Mouse (Mus musculus): Measurements from ENCODE around the gene Sirt6. TPM values are rescaled to one million over a fixed set of nuclear protein-coding genes. Genes with fewer than 3 reads are reported as not detected.

Gene Sirt6
- total and polyA plus RNA-seq, 3 experiments: 10.5 to 38.2 TPM; not detected in 1

- TF ChIP-seq MXI1 (IDR thresholded peaks at IDR 0.05; ENCODE audit: low read depth, low read length) (peak; percentile 95), GATA1 (IDR thresholded peaks at IDR 0.05; ENCODE audit: low read depth, low read length) (0 out of 2 replicates have a peak, but pooled peaks have one; percentile 2), TCF12 (IDR thresholded peaks at IDR 0.05; ENCODE audit: low read depth, low read length) (peak; percentile 38; the same call in 1 of the 2 replicates), KAT2A (conservative IDR thresholded peaks at IDR 0.05; ENCODE audit: low read depth, low read length) (no peak), ZKSCAN1 (IDR thresholded peaks at IDR 0.05; ENCODE audit: low read depth, low read length) (no peak), UBTF (IDR thresholded peaks at IDR 0.05; ENCODE audit: borderline replicate concordance, insufficient read depth, low read depth, low read length) (no peak), BHLHE40 (IDR thresholded peaks at IDR 0.05; ENCODE audit: borderline replicate concordance, low read depth, low read length) (peak; percentile 100)
Observed at GRCm38 (mm10) chr10:81600738-81601203, 26.8 kb downstream of the Sirt6 start, which contains the start of gene Tle6 (continued).

GRCm38 (mm10) chr10:81600096-81600495 lies 27.5 kb downstream of the Sirt6 start:
- Histone ChIP-seq H3K79me2 (ENCODE audit: control insufficient read depth, insufficient read depth, low read length, poor library complexity) (no peaks in the 10 kb centered on the region; the same call in 1 of the 2 replicates), H3K4me3 (ENCODE audit: control insufficient read depth in 1 of 2, insufficient read depth in 1 of 2, low read depth in 2 of 2, low read length in 2 of 2) (peak overlapping the region; percentile 72 to 74), H3K36me3 (ENCODE audit: control insufficient read depth in 1 of 2, insufficient read depth in 2 of 2, low read length in 2 of 2) (peaks cover 0 to 13% of the 10 kb centered on the region in 2 experiments; a peak in 2 of 4 replicates), H3K9ac (ENCODE audit: control insufficient read depth, low read depth, low read length, poor library complexity, severe bottlenecking) (peak overlapping the region; percentile 71), H3K4me1 (ENCODE audit: control insufficient read depth in 1 of 2, insufficient read depth in 2 of 2, low read length in 2 of 2) (peaks cover 10 to 21% of the 10 kb centered on the region in 2 experiments), H3K27me3 (ENCODE audit: control insufficient read depth in 1 of 2, insufficient read depth in 2 of 2, low read length in 2 of 2) (no peaks in the 10 kb centered on the region), H3K27ac (ENCODE audit: control insufficient read depth, low read depth, low read length) (peak overlapping the region; percentile 47), H3K9me3 (replicated peaks; ENCODE audit: insufficient read depth, low read length) (no peaks in the 10 kb centered on the region)
- TF ChIP-seq RAD21 (IDR thresholded peaks at IDR 0.05; ENCODE audit: low read depth, low read length): no peak
- no peak for TF ChIP-seq MYC (IDR thresholded peaks at IDR 0.05; ENCODE audit: low read depth, low read length)
- TF ChIP-seq POLR2A (IDR thresholded peaks at IDR 0.05; ENCODE audit: control insufficient read depth in 1 of 2, insufficient read depth in 1 of 2, low read depth in 1 of 2, low read length in 2 of 2, poor library complexity in 1 of 2): no peak
- no peak for TF ChIP-seq NRF1 (IDR thresholded peaks at IDR 0.05; ENCODE audit: insufficient read depth, low read depth, low read length, poor library complexity, severe bottlenecking)
- TF ChIP-seq BHLHE40 (IDR thresholded peaks at IDR 0.05; ENCODE audit: borderline replicate concordance, low read depth, low read length): no peak
- no peak for TF ChIP-seq NELFE (IDR thresholded peaks at IDR 0.05; ENCODE audit: low read depth, low read length)
- TF ChIP-seq USF1 (IDR thresholded peaks at IDR 0.05; ENCODE audit: low read depth, low read length): no peak
- no peak for TF ChIP-seq CHD1 (IDR thresholded peaks at IDR 0.05; ENCODE audit: low read depth, low read length)
- TF ChIP-seq MEF2A (IDR thresholded peaks at IDR 0.05; ENCODE audit: extremely low read depth, insufficient replicate concordance, low read depth, low read length, poor library complexity, severe bottlenecking): no peak
- TF ChIP-seq ETS1 (IDR thresholded peaks at IDR 0.05; ENCODE audit: low read depth, low read length): no peak
- no peak for TF ChIP-seq UBTF (IDR thresholded peaks at IDR 0.05; ENCODE audit: borderline replicate concordance, insufficient read depth, low read depth, low read length)
- TF ChIP-seq MAFK (IDR thresholded peaks at IDR 0.05; ENCODE audit: borderline replicate concordance, low read depth, low read length): no peak
- no peak for TF ChIP-seq MAZ (IDR thresholded peaks at IDR 0.05; ENCODE audit: low read depth, low read length)
- no peak for TF ChIP-seq POLR2AphosphoS2 (IDR thresholded peaks at IDR 0.05; ENCODE audit: low read length)
- TF ChIP-seq CTCF (IDR thresholded peaks at IDR 0.05 in 2 of 3, conservative IDR thresholded peaks at IDR 0.05 in 1 of 3; ENCODE audit: control insufficient read depth in 1 of 3, insufficient read depth in 1 of 3, low read depth in 2 of 3, low read length in 3 of 3, poor library complexity in 1 of 3, severe bottlenecking in 1 of 3): no peak
- no peak for TF ChIP-seq JUND (IDR thresholded peaks at IDR 0.05; ENCODE audit: low read depth, low read length)
- TF ChIP-seq SIN3A (IDR thresholded peaks at IDR 0.05; ENCODE audit: low read length): no peak
- TF ChIP-seq EP300 (IDR thresholded peaks at IDR 0.05; ENCODE audit: low read depth in 1 of 2, low read length in 2 of 2): no peak
- DNase-seq (ENCODE audit: low read depth, low spot score): peak; percentile 52
